Mouse (Mus musculus): Measurements from ENCODE around the gene Rcan1. TPM values are rescaled to one million over a fixed set of nuclear protein-coding genes. Genes with fewer than 3 reads are reported as not detected.

The Rcan1 gene
- polyA plus RNA-seq, 1 experiment = 21.6 TPM

DNA sequence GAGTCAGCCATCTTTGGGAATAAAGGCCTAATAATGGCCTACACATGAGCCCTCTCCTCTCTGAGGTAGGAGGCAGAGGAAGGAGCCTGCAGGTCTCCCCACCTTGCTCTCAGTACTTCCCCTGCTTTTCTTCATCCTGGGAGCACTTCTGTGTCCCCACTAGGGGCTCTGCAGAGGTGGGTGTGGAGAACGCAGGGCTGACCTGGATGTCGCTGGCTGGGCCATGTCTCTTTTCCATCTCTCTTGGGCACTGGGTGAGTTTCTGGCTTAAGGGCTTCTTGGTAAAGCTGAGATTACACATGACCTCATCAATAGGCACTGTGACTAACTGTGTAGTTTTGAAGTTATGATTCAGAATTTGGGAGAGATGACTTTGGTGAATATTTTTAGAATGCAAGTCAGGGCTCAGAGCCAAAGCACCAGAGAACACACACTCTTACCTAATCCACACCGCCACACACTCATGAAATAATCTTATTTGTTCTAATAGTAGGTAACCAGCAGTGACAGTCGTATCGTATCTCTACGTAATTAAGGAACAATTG is 72.0 kb downstream of the Rcan1 start:
- peak; percentile 33 for DNase-seq
- 24% methylated on average over 6 of the region's 6 CpGs for WGBS
- Histone ChIP-seq H3K4me3 (replicated peaks; ENCODE audit: extremely low read depth, low read depth, low read length) (peak overlapping the region; percentile 30), H3K4me1 (ENCODE audit: control insufficient read depth, insufficient read depth, low read length) (peaks cover 26% of the 10 kb centered on the region)
- TF ChIP-seq POLR2A (IDR thresholded peaks at IDR 0.05; ENCODE audit: borderline replicate concordance, extremely low read depth, low read depth, low read length) (no peak), CTCF (IDR thresholded peaks at IDR 0.05; ENCODE audit: insufficient read depth, low read length) (no peak)

DNA sequence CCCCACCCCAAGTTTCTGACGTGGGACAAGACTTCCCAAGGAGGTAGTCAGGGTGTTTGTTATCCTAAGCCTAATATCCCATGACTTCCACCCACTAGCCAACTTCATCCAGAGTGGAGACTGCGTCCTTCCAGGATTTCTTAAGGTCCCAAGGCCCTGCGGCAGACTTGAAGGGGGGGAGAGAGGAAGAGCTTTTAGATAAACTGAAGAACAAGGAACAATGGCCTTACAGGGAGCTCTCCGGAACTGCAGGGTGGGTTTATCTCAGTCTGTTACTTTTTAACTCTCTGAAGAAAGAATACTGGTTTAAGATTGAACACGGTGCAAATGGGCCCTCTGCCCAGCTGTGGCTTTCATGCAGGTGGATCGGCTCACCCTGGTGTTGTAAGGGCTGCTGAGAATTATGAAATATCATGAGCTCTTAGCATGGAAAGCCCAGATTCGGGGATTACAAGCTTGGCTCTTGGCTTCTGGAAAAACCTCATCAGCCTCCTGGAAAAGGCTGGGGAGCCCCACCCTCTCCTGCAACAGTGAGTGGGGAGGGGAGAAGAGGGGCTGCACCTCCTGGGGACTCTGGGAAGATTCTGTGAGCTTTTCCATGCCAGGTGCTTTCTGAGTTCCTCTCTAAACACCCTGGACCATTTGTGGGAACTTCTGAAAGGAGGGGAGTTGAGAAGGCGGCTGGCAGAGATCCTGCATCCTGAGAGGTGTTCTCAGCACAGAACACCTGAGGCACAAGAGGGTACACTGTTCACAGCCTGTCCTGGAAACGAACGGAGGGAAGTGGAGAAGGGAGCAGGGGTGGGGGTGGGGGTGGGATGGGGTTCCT is 72.7 kb downstream of the Rcan1 start:
- peak; percentile 49 for DNase-seq
- TF ChIP-seq POLR2A (IDR thresholded peaks at IDR 0.05; ENCODE audit: borderline replicate concordance, extremely low read depth, low read depth, low read length) = no peak
- TF ChIP-seq CTCF (IDR thresholded peaks at IDR 0.05; ENCODE audit: insufficient read depth, low read length) = no peak
- peaks cover 20% of the 10 kb centered on the region for H3K4me1 ChIP-seq (ENCODE audit: control insufficient read depth, insufficient read depth, low read length)
- WGBS = 30% methylated on average over 10 of the region's 10 CpGs
- no peak overlapping the region for H3K4me3 ChIP-seq (replicated peaks; ENCODE audit: extremely low read depth, low read depth, low read length)

DNA sequence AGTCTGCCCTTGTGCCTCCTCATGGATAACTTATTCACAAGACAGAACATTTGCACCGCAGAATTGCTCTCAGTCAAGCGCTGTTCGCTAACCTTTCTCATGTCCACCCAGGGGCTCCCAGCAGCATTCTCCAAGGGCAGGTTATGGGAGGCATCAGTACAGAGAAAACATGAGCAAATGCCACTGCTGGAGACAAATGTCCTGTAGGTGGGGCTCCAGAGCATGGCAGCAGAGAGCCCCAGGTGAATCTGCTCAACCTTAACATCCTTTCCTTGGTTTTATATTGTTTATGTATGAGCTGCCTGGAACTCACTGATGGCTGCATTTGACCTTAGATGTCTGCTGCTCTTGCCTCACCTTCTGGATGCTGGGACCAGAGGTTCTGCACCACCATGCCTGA is 76.9 kb downstream of the Rcan1 start:
- WGBS = 96% methylated on average over 3 of the region's 3 CpGs
- peaks cover 14% of the 10 kb centered on the region for H3K4me1 ChIP-seq (ENCODE audit: control insufficient read depth, insufficient read depth, low read length)
- H3K4me3 ChIP-seq (replicated peaks; ENCODE audit: extremely low read depth, low read depth, low read length) = no peak overlapping the region
- TF ChIP-seq CTCF (IDR thresholded peaks at IDR 0.05; ENCODE audit: insufficient read depth, low read length) (peak; percentile 40; the same call in 1 of the 2 replicates), POLR2A (IDR thresholded peaks at IDR 0.05; ENCODE audit: borderline replicate concordance, extremely low read depth, low read depth, low read length) (no peak)
- DNase-seq = no peak

DNA sequence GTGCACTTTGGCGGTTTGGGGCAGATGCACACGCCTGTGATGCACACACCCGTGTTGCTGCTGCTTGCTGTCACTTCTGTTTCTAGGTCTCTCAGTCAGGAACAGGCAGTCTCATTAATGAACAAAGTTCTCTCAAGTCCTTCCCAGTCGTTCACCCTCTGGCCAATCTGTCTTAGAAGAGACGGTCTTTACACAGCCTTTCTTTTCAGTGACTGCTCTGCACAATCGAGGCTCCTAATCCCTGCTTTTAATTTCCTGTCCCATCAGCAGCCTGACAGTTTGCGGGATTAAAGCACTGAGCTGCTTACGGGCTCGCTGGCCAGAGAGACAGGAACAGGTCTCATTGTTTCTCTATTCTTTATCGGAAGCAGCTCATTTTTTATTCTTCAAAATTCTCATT is 83.0 kb downstream of the Rcan1 start:
- 71% methylated on average over 10 of the region's 10 CpGs for WGBS
- H3K4me3 ChIP-seq (replicated peaks; ENCODE audit: extremely low read depth, low read depth, low read length) = no peak overlapping the region
- H3K4me1 ChIP-seq (ENCODE audit: control insufficient read depth, insufficient read depth, low read length) = no peaks in the 10 kb centered on the region
- no peak for TF ChIP-seq CTCF (IDR thresholded peaks at IDR 0.05; ENCODE audit: insufficient read depth, low read length)
- no peak for TF ChIP-seq POLR2A (IDR thresholded peaks at IDR 0.05; ENCODE audit: borderline replicate concordance, extremely low read depth, low read depth, low read length)
- no peak for DNase-seq

DNA sequence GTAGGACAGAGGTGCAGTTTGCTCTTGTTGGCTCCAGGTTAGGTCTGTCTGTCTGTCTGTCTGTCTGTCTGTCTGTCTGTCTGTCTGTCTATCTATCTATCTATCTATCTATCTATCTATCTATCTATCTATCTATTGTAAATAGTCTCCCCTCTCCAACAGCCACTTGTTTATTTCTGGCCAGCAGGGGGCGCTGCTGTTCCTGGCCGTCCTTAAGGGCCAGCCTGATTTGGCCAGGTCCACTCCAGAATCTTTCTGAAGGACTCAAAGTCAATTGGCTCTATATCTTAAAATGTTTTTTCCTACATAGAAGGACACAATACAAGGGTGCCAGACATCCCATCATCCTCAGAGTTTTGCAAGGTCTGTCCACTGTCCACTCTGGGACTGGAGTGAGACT is 85.6 kb downstream of the Rcan1 start:
- 0% methylated on average over 2 of the region's 2 CpGs for whole genome bisulfite sequencing
- DNase-seq = peak; percentile 80
- TF ChIP-seq POLR2A (IDR thresholded peaks at IDR 0.05; ENCODE audit: borderline replicate concordance, extremely low read depth, low read depth, low read length) (no peak), CTCF (IDR thresholded peaks at IDR 0.05; ENCODE audit: insufficient read depth, low read length) (peak; percentile 74)
- Histone ChIP-seq H3K4me1 (ENCODE audit: control insufficient read depth, insufficient read depth, low read length) (no peaks in the 10 kb centered on the region), H3K4me3 (replicated peaks; ENCODE audit: extremely low read depth, low read depth, low read length) (no peak overlapping the region)

DNA sequence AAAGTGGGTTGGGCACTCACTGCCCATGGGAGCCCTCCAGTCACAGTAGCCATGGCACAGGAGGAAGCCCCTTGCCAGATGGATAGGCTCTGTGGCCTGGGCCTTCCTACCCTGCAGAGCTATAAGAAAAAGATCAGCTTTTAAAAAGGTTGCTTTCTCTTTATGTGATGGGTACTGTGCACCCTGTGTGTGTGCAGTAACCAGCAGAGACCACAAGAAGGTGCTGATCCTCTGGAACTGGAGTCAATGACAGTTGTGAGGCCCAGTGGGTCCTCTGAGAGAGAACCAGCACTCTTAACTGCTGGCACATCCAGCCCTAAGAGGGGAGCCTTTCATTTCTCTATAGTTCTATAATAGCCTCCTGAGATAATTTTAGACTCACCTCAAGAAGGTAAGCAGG is 87.3 kb downstream of the Rcan1 start:
- no peaks in the 10 kb centered on the region for H3K4me1 ChIP-seq (ENCODE audit: control insufficient read depth, insufficient read depth, low read length)
- H3K4me3 ChIP-seq (replicated peaks; ENCODE audit: extremely low read depth, low read depth, low read length) = no peak overlapping the region
- no peak for DNase-seq
- TF ChIP-seq CTCF (IDR thresholded peaks at IDR 0.05; ENCODE audit: insufficient read depth, low read length) (no peak), POLR2A (IDR thresholded peaks at IDR 0.05; ENCODE audit: borderline replicate concordance, extremely low read depth, low read depth, low read length) (no peak)

DNA sequence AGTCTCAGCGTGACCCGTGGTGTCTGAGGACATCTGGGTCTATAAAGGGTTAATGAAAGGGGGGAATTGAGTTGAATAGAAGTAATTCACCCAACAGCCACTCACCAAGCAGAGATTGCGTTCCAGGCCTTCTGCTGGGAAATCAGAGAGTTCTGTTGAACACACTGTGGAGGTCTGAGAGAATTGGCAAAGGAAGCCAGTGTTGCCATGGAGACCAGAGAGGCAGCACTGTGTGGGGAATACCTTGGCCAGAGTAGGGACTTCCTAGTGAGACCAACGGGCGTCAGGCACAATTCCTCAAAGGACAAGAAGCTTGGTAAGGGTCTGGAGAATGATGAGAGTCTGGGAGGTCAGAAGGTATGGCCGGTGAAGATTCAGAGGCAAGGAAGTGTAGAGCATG is 88.2 kb downstream of the Rcan1 start:
- Histone ChIP-seq H3K4me3 (replicated peaks; ENCODE audit: extremely low read depth, low read depth, low read length) (no peak overlapping the region), H3K4me1 (ENCODE audit: control insufficient read depth, insufficient read depth, low read length) (no peaks in the 10 kb centered on the region)
- no peak for TF ChIP-seq POLR2A (IDR thresholded peaks at IDR 0.05; ENCODE audit: borderline replicate concordance, extremely low read depth, low read depth, low read length)
- TF ChIP-seq CTCF (IDR thresholded peaks at IDR 0.05; ENCODE audit: insufficient read depth, low read length) = no peak
- DNase-seq = no peak
- 51% methylated on average over 6 of the region's 6 CpGs for WGBS

DNA sequence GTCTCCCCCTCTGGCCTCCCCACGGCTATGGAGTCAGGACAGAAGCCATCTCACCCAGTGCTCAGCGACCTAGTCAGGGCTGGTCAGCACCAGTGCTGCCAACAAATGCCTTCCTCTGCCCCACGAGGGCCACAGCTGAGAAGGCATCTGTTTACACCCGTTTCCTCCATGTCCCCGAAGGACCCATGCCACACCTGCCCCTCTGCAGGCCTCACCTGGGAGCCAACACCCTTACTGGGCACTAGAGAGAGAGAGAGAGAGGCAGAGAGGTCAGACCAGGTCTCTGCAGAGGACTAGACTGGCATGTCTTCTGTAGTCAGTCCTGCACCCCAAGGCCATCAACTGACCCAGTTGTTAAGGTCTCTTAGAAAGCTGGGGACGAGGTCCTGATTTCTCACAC is 89.6 kb downstream of the Rcan1 start:
- Histone ChIP-seq H3K4me1 (ENCODE audit: control insufficient read depth, insufficient read depth, low read length) (no peaks in the 10 kb centered on the region), H3K4me3 (replicated peaks; ENCODE audit: extremely low read depth, low read depth, low read length) (no peak overlapping the region)
- 65% methylated on average over 6 of the region's 6 CpGs for WGBS
- no peak for DNase-seq
- TF ChIP-seq CTCF (IDR thresholded peaks at IDR 0.05; ENCODE audit: insufficient read depth, low read length) (no peak), POLR2A (IDR thresholded peaks at IDR 0.05; ENCODE audit: borderline replicate concordance, extremely low read depth, low read depth, low read length) (no peak)

DNA sequence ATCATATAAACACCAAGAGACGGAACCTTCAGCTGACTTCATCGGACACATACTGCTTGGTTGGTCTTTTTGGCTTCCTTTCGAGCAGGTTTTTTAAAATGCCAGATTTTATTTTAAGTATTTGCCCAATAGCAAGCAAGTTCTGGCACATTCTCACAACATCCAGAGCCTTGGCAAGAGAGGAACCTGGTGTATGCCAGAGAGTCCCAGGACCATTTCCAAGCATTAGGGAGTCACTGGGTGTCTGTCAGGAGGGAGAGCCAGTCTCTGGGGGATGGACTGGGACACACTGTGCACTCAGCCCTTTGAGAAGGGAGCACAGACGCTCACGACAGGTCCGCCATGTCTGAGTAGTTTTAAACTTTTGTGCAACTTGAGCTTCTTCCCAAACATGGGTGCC is 93.7 kb downstream of the Rcan1 start:
- 75% methylated on average over 6 of the region's 6 CpGs for WGBS
- DNase-seq = no peak
- TF ChIP-seq CTCF (IDR thresholded peaks at IDR 0.05; ENCODE audit: insufficient read depth, low read length) (no peak), POLR2A (IDR thresholded peaks at IDR 0.05; ENCODE audit: borderline replicate concordance, extremely low read depth, low read depth, low read length) (no peak)
- no peak overlapping the region for H3K4me3 ChIP-seq (replicated peaks; ENCODE audit: extremely low read depth, low read depth, low read length)
- H3K4me1 ChIP-seq (ENCODE audit: control insufficient read depth, insufficient read depth, low read length) = no peaks in the 10 kb centered on the region

DNA sequence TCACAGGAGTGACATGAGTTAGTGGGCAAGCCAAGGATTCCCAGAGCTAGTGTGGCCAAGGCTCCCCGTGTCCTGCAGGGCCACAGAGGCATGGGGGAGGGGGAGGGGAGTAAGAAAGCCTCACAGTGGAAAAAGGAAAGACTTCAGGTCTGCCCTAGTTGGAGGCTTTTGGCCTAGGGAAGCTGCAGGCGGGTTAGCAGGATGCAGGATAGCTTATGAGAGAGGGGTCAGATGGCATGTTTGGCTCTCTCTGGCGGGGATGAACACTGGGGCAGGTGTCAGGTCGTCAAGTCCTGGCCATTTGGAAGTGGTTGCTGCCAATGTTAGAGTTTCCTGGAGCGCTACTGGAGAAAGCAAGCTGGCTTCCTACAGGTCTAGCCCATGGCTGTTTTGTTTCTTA is 99.0 kb downstream of the Rcan1 start:
- no peak for TF ChIP-seq POLR2A (IDR thresholded peaks at IDR 0.05; ENCODE audit: borderline replicate concordance, extremely low read depth, low read depth, low read length)
- TF ChIP-seq CTCF (IDR thresholded peaks at IDR 0.05; ENCODE audit: insufficient read depth, low read length) = no peak
- Histone ChIP-seq H3K4me3 (replicated peaks; ENCODE audit: extremely low read depth, low read depth, low read length) (no peak overlapping the region), H3K4me1 (ENCODE audit: control insufficient read depth, insufficient read depth, low read length) (no peaks in the 10 kb centered on the region)
- 42% methylated on average over 5 of the region's 5 CpGs for WGBS
- no peak for DNase-seq

Measured in lung, adult 2 months (tissue).